ENCODE assay signal across 28 mouse cellular contexts in genomic region chr6:11999506-11999905, GRCm38 (mm10).
DNase-seq lines count a peak whose midpoint lies in the region; ATAC-seq and TF ChIP-seq lines count a peak whose summit lies in the region.
"Had no signal": no experiment of that assay in that cellular context is flagged by ENCODE, and none has a peak within 500 bp of the region (broad histone marks: within the 10 kb centered on the region; RNA-seq: fewer than 3 reads in every experiment).

No protein-coding gene starts in this region.

- TF ChIP-seq CTCF in embryonic fibroblast, embryonic 13.5 days (IDR thresholded peaks at IDR 0.05; ENCODE audit: borderline replicate concordance, insufficient read depth, low read length), result no peak

- ATAC-seq in kidney, embryonic 14.5 days (ENCODE audit: low FRiP score, low TSS enrichment), result no peak
- no peak for ATAC-seq in kidney, embryonic 15.5 days (replicated peaks; ENCODE audit: low FRiP score)
- ATAC-seq: activated CD4-positive, CD25-positive, alpha-beta regulatory T cell, adult 4 months; CD4-positive, CD25-positive, alpha-beta regulatory T cell, adult 4 months; forebrain, embryonic 14.5 days had no signal

- H3K36me3 ChIP-seq in kidney, embryonic 14.5 days (ENCODE audit: control insufficient read depth, insufficient read depth, low read length), result peaks cover 37% of the 10 kb centered on the region
- H3K36me3 ChIP-seq in kidney, embryonic 15.5 days, result peaks cover 50% of the 10 kb centered on the region

- H3K4me3 ChIP-seq in kidney, embryonic 14.5 days (ENCODE audit: low read length), result no peak overlapping the region
- H3K4me3 ChIP-seq in kidney, embryonic 15.5 days (replicated peaks), result no peak overlapping the region
- no peak overlapping the region for H3K4me3 ChIP-seq in embryonic fibroblast, embryonic 13.5 days (ENCODE audit: insufficient read depth, low read length)
- H3K4me3 ChIP-seq: embryonic facial prominence, embryonic 10.5 days; embryonic facial prominence, embryonic 12.5 days; erythroblast, embryonic 14.5 days; forebrain, embryonic 10.5 days; forebrain, embryonic 12.5 days had no signal

- no peak overlapping the region for H3K27ac ChIP-seq in kidney, embryonic 14.5 days (ENCODE audit: low read depth, low read length)
- 0 out of 2 replicates have a peak overlapping the region, but pooled peaks have one; percentile 48 for H3K27ac ChIP-seq in kidney, embryonic 15.5 days
- H3K27ac ChIP-seq in embryonic fibroblast, embryonic 13.5 days (ENCODE audit: insufficient read depth, low read length), result peak overlapping the region; percentile 63; the same call in 1 of the 2 replicates
- H3K27ac ChIP-seq: embryonic facial prominence, embryonic 10.5 days; embryonic facial prominence, embryonic 12.5 days; forebrain, embryonic 10.5 days; forebrain, embryonic 12.5 days had no signal

- H3K4me1 ChIP-seq in kidney, embryonic 14.5 days (ENCODE audit: control insufficient read depth, insufficient read depth, low read length), result no peaks in the 10 kb centered on the region
- no peaks in the 10 kb centered on the region for H3K4me1 ChIP-seq in kidney, embryonic 15.5 days
- no peaks in the 10 kb centered on the region for H3K4me1 ChIP-seq in embryonic fibroblast, embryonic 13.5 days (ENCODE audit: control insufficient read depth, insufficient read depth, low read length)
- H3K4me1 ChIP-seq: embryonic facial prominence, embryonic 10.5 days; embryonic facial prominence, embryonic 12.5 days; forebrain, embryonic 10.5 days; forebrain, embryonic 12.5 days had no signal

- no peak for TF ChIP-seq POLR2A in embryonic fibroblast, embryonic 13.5 days (IDR thresholded peaks at IDR 0.05; ENCODE audit: low read depth, low read length)

- no peak overlapping the region for H3K4me2 ChIP-seq in kidney, embryonic 14.5 days (replicated peaks; ENCODE audit: low read depth, low read length)
- no peak overlapping the region for H3K4me2 ChIP-seq in kidney, embryonic 15.5 days
- H3K4me2 ChIP-seq: embryonic facial prominence, embryonic 12.5 days; forebrain, embryonic 12.5 days had no signal

- no peaks in the 10 kb centered on the region for H3K27me3 ChIP-seq in kidney, embryonic 14.5 days (ENCODE audit: control insufficient read depth, insufficient read depth, low read length)
- no peaks in the 10 kb centered on the region for H3K27me3 ChIP-seq in kidney, embryonic 15.5 days
- H3K27me3 ChIP-seq: CH12.LX; embryonic facial prominence, embryonic 12.5 days; forebrain, embryonic 12.5 days; Patski had no signal

- 84% methylated on average over 1 of the region's 1 CpGs for WGBS in kidney, embryonic 14.5 days
- WGBS in kidney, embryonic 15.5 days, result 90% methylated on average over 1 of the region's 1 CpGs

- no peak overlapping the region for H3K9ac ChIP-seq in kidney, embryonic 14.5 days (ENCODE audit: low read depth, low read length)
- H3K9ac ChIP-seq in kidney, embryonic 15.5 days, result no peak overlapping the region
- H3K9ac ChIP-seq: embryonic facial prominence, embryonic 12.5 days; forebrain, embryonic 12.5 days had no signal

- no peaks in the 10 kb centered on the region for H3K9me3 ChIP-seq in kidney, embryonic 14.5 days (ENCODE audit: control insufficient read depth, low read length)
- no peaks in the 10 kb centered on the region for H3K9me3 ChIP-seq in kidney, embryonic 15.5 days (replicated peaks)
- H3K9me3 ChIP-seq: embryonic facial prominence, embryonic 10.5 days; embryonic facial prominence, embryonic 12.5 days; forebrain, embryonic 10.5 days; forebrain, embryonic 12.5 days; G1E had no signal

- DNase-seq in kidney, adult 11 months, result peak; percentile 15
- peak; percentile 22 to 57 for DNase-seq in kidney, adult 8-10 months
- no peak for DNase-seq in kidney, postnatal 10 days
- DNase-seq in kidney, adult 18-20 months, result no peak
- no peak for DNase-seq in ovary, postnatal 10 days (ENCODE audit: low spot score)
- DNase-seq: adrenal gland, adult 8-10 months; adrenal gland, postnatal 14 days; adrenal gland, postnatal 36 days; B cell, adult 2 months; cerebellum, adult 11-12 months; cerebellum, adult 2 months; cerebellum, adult 9-10 months; cerebellum, postnatal 10 days; cerebellum, postnatal 25 days had no signal

Comparison
In these comparisons a context has a peak if more than half of its experiments do, and no peak if none do; other contexts are left out.
1. DNase-seq: peak in kidney, adult 11 months (single experiment) and kidney, adult 8-10 months (2 of 2); none in kidney, postnatal 10 days (single experiment), kidney, adult 18-20 months (single experiment) and ovary, postnatal 10 days (single experiment).